Mouse (Mus musculus) layer of hippocampus, adult 9-11 months (tissue): Measurements from ENCODE around the gene Vmn1r202.
"Not testable (repeated sequence)": the region's sequence is repeated elsewhere in the genome, so short reads cannot be mapped to it uniquely, and the experiment has no call there.

ENCODE experiments used
- DNase-seq: peaks from one replicate; pipeline ENCODE4 v3.0.0; 2022

The Vmn1r202 gene

DNA sequence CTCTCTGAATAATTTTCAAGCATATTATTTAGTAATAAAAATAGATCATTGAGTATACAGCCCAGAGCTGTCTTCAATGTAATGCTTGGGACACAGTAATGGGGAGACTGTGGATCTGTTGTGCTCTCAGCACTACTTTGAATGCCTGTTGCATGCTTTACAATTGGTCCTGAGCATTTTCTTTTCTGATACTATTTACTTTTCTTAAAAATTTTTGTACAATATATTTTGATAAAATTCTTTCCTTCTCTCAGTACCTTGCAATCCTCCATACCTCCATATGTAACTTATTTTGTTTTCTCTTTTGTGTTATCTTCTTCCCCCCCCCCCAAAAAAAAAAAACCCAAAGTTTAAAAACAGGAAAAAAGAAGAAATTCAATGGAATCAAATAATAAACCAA, at the start of gene Vmn1r202:
Gene Vmn1r202 (minus strand): TSS at position 101 of the 400 bp plus-strand sequence.
- DNase-seq, result no peak

DNA sequence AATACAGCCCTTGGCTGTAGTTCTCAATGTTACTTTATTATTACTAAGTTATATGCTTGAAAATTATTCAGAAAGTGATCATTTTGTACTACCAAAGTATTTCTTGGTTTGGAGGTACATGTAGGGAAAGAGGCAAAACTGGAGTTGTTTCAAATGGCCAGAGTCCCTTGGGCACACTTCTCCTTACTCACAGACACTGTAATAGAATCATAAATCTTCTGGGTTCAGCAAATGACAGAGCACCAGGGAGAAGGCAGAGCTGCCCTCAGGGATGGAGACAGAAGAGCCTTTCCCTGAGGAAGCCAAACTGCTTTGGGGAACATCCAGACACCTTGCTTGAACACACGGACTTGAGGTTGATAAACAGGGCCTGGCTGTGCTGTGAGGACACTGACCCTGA, 47.7 kb upstream of the Vmn1r202 start, which contains the start of gene Vmn1r204:
Gene Vmn1r204 (plus strand): TSS at position 301 of the 400 bp plus-strand sequence.
- DNase-seq, result not testable (repeated sequence)

GRCm38 (mm10) chr13:22517814-22518213, 12.6 kb upstream of the Vmn1r202 start, which contains the start of gene Vmn1r203:
TSS of gene Vmn1r203 (plus strand) at chr13:22518114.
- no peak for DNase-seq

- no peak for DNase-seq
Measured at GRCm38 (mm10) chr13:22502431-22502830, 2.8 kb downstream of the Vmn1r202 start.

- no peak for DNase-seq
Measured at GRCm38 (mm10) chr13:22471623-22472022, 33.6 kb downstream of the Vmn1r202 start, which contains the start of gene Vmn1r201. TSS of gene Vmn1r201 (plus strand) at chr13:22471923.

GRCm38 (mm10) chr13:22455145-22455544, 50.0 kb downstream of the Vmn1r202 start:
- no peak for DNase-seq
